Mouse (Mus musculus): ENCODE measurements around the gene Cby3.

The Cby3 gene

DNA sequence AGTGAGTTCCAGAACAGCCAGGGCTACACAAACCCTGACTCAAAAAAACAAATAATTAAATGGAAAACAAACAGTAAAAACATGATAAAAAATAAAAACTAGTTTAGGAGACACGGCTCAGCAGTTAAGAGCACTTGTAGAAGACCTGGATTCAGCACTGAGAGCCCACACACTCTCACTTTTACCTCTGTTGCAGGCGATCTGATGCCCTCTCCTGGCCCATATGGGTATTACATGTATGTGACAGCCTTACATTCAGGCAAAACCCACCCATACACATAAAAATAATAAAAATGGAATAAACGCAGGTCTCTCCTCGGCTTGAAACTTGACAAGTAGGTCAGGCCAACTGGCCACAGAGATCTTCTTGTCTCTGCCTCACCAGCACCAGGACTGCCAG, 10.3 kb downstream of the Cby3 start:
- peak; percentile 72 for DNase-seq

DNA sequence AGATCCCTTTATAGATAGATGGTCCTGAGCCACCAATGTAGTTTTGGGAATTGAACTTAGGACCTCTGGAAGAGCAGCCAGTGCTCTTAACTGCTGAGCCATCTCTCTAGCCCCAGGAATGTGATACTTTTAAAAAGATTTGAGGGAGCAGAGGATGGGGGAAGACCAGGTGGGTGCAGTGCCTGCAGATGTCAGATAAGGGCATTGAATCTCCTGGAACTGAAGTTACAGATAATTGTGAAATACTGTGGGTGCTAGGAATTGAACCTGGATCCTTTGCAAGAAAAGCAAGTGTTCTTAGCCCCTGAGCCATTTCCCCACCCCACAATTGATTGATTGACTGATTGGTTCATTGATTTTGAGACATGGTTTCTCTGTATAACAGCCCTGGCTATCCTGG, 11.1 kb downstream of the Cby3 start:
- DNase-seq = no peak

DNA sequence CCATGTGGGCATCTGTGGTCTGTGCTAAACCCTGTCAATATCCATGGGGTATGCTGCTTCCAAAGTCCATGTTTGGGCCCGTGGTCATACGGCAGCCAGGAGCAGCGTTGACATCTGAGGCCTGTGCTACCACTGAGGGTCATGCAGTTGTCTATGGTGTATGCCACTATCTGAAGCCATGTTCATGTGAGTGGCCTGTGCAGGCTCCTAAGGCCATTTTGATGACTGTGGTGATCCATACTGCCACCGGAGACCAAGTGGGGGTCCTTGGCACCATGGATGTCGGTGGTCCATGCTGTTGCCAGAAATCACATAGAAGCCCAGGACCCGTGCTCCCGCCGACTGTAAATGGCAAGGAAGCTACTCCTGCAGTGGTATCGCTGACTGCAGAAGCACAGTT, 13.3 kb downstream of the Cby3 start:
- no peak for DNase-seq

DNA sequence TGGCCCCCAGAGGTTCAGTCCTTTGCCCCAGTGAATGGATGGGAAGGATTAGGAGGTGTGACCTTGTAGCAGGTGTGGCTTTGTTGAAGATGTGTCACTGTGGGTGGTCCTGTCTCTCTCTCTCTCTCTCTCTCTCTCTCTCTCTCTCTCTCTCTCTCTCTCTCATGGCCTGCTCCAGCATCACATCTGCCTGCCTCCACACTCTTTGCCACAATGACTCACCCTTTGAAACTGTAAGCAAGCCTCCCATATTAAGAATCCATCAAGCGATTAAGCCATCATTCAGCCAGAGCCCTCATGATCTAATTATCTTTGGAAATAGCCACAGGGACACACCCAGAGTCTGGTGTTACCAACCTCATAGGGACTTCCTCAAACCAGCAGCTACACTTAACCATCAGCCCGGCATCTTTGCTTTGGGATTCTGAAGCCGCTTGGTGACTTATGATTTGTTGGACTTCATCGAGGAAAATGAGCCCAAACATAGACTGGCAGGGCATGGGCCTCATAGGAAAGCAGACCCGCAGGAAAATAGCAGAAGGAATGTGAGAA, 15.2 kb downstream of the Cby3 start:
- DNase-seq = no peak

DNA sequence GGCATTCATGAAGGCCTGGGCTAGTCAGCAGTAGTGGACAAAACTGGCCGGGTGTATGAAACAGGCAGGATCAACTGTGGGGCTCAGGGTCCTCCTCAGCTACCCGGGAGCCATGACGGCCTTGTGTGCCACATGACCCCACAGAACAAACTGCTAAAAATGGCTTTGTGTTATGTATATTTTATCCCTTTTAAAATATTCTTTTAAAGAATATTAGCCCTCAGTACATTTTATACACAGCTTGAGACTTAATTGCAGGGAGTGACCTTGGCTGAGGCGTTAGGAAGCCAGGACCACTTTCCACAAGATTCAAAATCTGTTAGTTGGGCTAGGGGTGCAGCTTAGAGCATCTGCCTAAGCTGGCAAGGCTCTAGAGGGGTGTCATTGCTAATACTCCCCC, 16.7 kb downstream of the Cby3 start:
- DNase-seq = no peak

DNA sequence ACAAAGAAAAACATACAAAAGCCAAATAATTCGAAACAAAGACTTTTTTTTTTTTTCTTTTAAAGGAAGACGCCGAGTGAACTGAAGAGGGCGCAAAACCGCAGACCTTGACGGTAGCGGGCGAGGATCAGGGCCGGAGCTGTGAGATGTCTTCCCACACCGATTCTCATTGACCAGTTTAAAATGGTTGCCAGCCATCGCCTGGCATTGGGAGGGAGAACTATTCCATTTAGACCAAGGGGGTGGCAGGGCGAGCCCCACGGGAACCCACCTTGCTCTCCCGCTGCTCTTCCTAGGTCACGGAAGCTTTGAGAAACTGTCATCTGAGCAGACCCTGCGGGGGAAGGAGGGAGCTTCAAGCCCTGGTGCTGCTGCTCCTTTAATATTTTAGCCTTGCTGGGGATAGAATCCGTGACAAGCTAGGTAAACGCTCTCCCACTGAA, 17.2 kb downstream of the Cby3 start:
- no peak for DNase-seq

DNA sequence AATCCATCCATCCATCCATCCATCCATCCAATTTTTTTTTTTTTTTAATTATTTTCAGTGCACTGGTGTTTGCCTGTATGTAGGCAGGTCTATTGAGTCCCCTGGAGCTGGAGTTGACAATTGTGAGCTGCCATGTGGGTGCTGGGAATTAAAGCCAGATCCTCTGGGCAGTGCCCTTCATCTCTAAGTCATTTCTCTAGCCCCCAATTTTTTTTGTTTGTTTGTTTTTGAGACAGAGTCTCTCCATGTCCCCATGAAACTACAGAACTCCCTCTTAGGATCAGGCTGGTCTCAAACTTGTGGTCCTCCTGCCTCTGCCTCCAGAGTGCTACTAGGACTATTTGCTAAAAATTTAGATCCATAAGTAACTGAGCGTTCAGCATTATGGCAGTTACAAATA, 17.6 kb downstream of the Cby3 start:
- DNase-seq = no peak

DNA sequence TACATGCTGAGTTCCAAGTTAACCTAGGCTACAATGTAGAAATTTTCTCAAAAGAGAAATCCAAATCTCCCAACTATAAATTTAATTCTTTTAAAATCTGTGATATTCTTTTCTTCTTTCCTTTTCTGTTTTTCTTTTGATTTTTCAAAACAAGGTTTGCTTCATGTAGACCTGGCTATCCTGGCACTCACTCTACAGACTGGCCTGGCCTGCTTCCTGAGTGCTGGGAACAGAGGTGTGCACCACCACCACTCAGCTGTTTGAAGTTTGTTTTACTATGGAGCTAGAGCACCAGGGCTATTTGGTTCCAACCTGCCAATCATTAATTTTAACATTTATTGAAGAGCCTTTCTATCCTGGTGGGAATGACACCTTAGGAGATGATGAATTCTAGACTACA, 18.8 kb downstream of the Cby3 start:
- no peak for DNase-seq

DNA sequence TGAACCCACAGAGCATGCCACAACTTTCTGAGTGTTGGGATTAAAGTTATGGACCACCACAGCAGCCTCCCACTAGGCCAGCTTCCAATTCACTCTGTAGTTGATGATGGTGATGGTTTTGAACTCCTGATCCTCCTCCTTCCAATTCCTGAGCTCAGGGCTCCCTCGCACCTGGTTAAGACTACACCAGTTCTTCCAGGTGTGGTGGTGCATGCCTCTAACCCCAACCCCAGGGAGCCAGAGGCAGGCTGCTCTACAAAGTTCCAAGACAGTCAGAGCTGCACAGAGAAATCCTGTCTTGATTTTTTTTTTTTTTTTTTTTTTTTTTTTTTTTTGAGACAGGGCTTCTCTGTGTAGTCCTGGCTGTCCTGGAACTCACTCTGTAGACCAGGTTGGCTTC, 19.4 kb downstream of the Cby3 start:
- no peak for DNase-seq

DNA sequence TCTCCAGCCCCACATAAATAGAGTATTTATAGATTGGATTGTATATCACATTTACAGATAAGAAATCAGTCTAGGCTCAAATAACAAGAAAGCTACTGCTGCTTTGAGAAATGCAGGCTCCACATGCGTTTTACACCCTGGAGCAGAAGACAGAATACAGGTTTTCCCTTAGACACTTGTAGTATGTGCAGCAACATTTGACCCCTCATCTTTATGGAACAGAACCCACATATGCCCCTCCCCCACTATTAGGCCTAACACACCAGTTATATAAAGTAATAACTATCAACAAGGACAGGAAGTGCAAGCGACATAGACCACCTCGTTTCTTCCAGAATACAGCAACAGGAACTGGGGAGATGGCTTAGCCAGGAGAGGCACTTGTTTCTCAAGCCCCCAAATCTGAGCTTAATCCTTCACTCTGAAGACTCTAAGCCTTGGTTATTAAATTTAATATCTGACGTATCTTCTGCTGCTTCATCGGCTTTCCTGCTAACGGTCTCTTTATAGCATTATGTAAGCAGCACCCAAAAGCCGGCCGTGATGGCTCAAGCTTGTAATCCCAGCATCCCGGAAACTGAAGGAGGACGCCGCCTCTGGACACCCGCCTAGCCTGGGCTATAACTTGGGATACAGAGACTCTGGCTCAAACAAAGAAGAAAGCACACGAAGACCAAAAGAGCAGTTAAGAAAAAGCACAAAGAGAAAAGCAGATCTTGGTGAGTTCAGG, 20.2 kb downstream of the Cby3 start:
- DNase-seq = no peak

DNA sequence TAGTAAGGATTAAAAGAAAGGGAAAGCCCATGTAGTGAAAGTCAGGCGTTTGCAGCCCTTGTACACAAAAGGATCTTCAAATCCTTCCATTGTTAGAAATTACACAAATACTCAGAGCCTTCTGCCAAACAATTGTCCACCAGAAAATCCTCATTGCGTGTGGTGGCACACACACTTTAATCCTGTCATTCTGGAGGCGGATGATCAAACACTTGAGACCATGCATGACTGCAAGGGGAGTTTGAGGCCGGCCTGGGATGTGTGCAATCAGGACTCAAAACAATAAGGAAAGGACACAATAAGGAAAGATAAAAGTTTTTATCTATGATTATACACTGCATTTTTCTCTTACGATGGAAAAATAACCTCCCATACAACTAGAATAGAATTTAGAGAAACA, 21.2 kb downstream of the Cby3 start:
- no peak for DNase-seq

DNA sequence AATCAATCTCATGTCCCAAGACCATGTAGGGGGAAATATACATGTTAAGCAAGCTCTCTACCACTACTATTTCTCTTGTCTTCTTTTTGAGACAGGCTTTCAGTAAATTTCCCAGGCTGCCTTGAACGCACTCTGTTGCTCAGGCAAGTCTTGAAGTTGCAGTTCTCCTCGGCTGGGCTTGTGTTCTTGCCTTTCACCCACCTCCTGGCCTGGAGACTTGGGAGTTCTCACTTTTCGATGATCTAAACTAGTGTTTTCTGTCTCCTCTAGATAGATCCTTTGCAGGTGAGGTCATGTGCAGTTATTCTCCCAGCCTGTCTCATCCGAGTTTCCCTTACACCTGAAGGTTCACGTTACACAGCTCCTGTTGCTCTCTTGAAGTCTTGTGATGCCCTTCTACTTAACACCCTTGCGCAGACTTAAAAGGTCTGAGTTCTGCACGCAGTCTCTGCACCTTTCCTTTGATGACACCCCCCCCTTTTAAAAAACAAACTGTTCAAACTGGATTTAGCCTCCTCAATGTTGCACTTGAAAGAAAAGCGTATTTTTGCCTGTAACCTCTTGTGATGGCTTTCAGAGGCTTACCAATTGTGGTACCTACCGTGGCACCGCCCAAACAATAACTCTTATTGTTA, 22.0 kb downstream of the Cby3 start:
- no peak for DNase-seq

DNA sequence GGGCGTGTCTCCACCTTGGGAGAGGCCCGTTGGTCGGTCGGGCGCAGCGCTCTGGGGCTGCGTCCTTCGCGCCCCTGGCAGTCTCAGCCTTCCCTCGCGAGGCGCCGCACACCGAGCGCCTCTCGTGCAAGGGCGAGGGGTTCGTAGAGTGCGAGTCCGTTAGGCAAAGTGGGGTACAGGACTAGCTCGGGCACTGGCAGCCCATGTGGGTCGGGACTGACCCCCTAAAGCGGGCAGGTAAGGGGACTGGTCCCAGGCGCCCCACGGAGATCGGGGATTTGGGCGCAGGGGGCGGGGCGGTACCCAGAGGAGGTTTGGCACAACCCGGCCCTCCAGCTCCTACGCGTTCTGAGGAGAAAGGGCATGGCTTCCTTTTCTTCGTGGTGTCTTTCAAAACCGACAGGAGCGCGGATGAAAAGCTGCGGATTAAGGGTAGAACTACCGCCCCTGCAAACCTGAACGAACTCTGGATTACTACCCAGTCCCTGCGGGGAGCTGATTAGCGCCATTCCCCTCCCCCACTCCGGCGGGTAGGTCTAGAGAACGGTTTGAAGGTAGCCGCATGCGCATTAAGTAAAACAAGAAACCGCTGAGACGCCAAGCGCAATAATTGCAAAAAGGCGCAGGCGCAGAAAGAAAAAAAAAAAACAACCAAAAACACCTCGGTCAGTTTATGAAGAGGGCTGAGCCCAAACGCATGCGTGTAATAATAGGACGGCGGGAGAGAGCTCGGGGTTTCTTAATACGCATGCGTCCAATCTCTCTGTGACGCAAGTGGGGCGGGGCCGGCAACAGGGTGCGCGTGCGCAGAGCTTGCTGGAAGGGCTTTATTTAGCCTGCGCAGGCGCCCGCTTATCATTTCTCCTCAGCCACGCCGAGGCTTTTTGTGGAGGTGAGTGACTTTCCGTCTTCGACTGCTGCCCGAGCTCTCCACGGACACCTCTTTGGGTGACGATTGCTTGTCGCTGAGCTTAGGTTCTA, 22.9 kb downstream of the Cby3 start, which contains the start of gene Hnrnph1:
Hnrnph1 (plus strand) TSS at position 80 of the 981 bp plus-strand sequence.
- peak; percentile 99 for DNase-seq

DNA sequence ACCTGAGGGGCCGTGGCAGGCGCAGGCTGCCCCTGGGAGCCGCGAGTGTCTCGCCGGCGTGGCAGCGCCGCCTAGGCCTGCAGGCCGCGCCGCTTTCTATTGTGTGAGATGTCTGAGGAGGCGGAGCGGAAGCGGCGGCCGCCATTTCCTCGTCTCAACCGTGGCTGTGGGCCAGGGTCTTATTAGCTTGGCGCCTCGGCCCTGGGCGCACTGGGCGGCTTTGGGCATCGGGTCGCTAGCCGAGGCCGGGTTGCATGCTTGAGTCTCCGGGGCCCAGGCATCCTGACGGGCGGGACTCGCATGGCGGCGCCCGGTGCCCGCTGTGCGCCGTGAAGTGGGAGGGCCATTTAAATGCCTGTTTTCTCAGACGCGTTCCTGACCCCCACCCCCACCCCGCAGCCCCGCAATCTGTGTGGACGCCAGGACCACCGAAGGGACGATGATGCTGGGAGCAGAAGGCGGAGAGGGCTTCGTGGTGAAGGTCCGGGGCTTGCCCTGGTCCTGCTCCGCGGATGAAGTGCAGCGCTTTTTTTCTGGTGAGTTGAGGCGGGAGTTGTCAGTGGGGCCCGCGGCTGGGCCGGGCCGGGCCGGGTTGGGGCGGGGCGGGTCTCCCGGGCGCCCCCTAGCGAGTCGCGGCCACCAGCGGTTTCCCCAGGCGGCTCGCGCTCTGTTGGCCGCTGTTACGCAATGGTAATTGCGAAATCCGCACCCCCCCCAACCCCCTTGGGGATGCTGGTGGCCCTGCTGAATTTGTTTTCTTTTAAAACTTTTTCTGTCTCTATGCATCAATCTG, 23.8 kb downstream of the Cby3 start:
- peak; percentile 75 for DNase-seq

DNA sequence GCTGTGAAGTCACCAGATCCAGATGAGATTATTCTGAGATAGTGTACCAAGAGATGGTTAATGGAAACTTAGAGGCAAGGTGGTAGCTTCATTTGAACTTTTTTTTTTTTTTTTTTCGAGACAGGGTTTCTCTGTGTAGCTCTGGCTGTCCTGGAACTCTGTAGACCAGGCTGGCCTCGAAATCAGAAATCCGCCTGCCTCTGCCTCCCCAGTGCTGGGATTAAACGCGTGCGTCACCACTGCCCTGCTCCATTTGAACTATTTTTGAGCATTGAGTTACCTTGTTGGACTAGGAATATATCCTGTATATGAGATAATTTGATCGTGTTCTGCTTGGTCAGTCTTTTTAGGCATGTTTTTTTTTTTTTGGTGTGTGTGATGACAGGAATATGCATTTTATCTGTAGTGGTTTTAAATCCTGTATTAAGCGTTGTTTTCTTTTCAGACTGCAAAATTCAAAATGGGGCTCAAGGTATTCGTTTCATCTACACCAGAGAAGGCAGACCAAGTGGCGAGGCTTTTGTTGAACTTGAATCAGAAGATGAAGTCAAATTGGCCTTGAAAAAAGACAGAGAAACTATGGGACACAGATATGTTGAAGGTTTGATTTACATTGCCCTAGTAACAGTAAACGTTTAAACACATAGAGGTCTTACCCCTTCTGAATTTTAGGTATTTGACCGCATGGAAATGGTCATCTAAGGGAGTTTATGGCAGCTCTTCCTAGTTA, 24.9 kb downstream of the Cby3 start:
- no peak for DNase-seq

DNA sequence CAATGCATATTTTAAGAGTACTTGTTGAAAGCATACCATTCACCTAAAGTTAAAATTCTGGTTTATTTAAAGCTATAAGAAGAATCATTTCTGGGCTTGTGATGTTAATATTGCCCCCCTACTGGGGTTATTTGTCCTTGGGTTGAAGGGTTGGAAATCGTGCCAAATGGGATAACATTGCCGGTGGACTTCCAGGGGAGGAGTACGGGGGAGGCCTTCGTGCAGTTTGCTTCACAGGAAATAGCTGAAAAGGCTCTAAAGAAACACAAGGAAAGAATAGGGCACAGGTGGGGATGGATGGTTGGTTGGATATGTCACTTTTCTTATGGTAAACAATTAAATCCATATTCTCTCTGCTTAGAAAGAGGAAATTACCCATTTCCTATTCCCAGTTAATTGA, 27.0 kb downstream of the Cby3 start:
- DNase-seq = no peak

DNA sequence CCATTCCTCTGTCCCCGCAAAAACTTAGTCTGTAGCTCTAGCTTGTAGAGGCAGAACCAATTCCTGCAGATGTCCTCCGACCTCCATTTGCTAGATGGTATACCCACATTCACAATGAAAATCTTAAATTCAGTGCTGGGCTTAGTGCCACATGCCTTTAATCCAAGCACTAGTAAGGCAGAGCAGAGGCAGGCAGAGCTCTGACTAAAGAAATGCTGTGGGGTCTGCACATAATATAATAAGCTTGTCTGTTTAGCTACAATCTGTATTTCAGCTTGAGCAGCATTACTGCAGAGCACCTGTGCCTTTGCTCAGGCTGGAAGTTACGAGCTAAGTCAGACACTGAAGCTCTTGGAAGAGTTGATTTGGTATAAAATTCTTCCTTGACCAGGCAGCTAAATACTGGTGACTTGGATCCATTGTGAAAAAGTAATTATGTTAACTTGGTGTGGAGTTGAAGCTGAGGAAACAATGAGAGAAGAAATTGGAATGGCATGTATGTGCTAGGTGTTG, 33.0 kb downstream of the Cby3 start:
- DNase-seq = no peak

DNA sequence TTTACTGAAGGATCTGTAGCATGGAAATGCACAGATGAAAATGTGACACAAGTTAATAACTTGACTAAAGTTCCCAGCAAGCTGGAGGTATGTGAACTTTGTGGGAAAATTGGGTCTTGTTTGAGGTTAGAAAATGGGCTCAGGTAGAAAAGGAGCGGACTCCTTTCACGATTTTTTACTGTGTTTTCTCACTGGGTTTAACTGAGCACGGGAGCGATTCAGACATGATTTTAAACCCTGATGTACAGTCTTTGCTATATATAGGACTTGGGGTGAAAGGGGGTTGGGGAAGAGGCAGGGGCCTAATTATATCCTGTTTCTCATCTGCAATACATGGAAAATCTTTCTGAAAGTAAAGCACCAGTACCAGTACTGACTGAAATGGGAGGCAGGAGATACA, 33.4 kb downstream of the Cby3 start:
- no peak for DNase-seq

DNA sequence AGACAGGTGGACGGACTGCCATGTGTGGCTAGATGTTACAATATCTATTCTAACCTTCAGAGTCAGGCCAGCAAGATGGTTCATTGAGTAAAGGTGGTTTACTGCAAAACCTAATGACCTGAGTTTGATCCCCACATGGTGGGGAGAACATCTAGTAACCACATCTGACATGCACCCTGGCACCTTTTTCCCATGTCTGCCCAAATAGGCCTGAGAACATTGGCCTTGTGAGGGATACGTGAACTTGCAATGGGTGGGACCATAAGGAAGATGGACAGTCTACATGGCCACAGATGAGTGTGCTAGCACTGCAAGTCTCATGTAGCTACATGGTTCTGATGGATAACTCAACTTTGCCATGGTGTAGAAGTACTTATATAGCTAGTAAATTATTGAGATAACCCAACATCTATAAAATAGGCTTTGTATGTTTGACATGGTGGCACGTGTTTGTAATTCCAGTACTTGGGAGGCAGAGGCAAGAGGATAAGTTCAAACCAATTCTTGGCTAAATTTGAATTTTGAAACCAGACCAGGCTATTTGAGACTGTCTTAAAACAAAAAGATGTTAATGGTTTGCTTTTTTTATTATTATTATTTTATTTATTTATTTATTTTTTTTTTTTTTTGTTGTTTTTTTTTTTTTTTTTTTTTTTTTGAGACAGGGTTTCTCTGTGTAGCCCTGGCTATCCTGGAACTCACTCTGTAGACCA, 34.1 kb downstream of the Cby3 start:
- DNase-seq = no peak

DNA sequence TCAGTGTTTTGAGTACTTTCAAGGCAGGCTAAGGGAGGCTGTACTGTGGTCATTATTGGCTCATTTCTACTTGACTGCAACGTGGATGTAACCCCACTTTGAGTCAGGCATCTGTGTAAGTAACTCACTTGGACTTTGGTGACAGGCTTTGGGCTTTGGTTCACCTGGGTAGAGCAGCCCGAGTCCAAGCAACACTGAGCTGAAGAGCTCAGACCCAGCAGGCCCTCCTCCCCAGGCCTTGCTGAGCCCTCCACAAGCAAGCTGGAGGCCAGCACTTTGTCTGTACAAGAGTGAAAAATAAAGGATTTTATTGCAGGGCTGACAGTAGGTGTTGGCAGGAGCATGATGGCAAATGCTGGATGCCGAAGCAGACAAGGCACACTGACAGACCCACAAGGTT, 34.7 kb downstream of the Cby3 start:
- no peak for DNase-seq

DNA sequence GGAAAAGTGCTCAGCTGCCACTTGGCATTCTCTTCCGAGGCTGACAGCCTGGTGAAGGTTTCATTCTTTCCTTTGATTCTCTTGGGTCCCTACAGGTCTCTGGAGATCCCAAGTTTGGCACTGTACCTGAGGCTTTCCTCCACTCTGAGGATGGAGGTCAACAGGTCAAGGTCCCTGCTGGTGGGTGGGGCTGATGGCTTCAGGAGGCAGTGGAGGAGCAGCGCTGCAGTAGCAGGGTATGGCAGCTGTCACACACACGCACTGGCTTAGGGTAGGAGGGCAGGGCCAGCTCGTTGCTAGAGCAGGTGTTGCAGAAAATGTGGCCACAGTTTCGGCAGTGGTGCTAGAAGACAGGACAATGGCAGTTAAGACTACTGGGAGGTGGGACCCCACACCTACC, 35.4 kb downstream of the Cby3 start:
- DNase-seq = no peak
